Mouse (Mus musculus) lung, postnatal 36 days (tissue): ENCODE measurements at regions not wholly inside any gene's neighbourhood (a gene's known extent, or its start where the extent isn't known, plus 50 kb on each side); places are given as distances from the start of the nearest gene placed in this dataset.

Experiments used
- DNase-seq: peaks from one replicate; pipeline ENCODE4 v3.0.0; 2022; ENCODE audit warnings: mixed read lengths

- DNase-seq, result no peak
Observed at GRCm38 (mm10) chr17:47139171-47139617, 128.8 kb upstream of the Ubr2 start.

GRCm38 (mm10) chr17:47138174-47138573 lies 127.8 kb upstream of the Ubr2 start:
- no peak for DNase-seq

- no peak for DNase-seq
Observed at GRCm38 (mm10) chr17:47135391-47135790, 125.0 kb upstream of the Ubr2 start.

GRCm38 (mm10) chr17:47133785-47134184 lies 123.4 kb upstream of the Ubr2 start:
- DNase-seq, result no peak

- no peak for DNase-seq
Observed at GRCm38 (mm10) chr17:47127571-47127970, 117.2 kb upstream of the Ubr2 start.

- no peak for DNase-seq
Observed at GRCm38 (mm10) chr17:47123576-47123975, 113.2 kb upstream of the Ubr2 start.

- DNase-seq, result no peak
Observed at GRCm38 (mm10) chr17:47122221-47122620, 111.9 kb upstream of the Ubr2 start.

- DNase-seq, result no peak
Observed at GRCm38 (mm10) chr17:47118010-47118409, 107.7 kb upstream of the Ubr2 start.

- peak; percentile 50 for DNase-seq
Observed at GRCm38 (mm10) chr17:47115754-47116153, 105.4 kb upstream of the Ubr2 start.

GRCm38 (mm10) chr17:47115141-47115540 lies 104.8 kb upstream of the Ubr2 start:
- DNase-seq, result no peak

GRCm38 (mm10) chr17:47114736-47115135 lies 104.4 kb upstream of the Ubr2 start:
- no peak for DNase-seq

GRCm38 (mm10) chr17:47112556-47113225 lies 102.3 kb upstream of the Ubr2 start:
- peak; percentile 32 for DNase-seq

GRCm38 (mm10) chr17:47110836-47111235 lies 100.5 kb upstream of the Ubr2 start:
- DNase-seq, result no peak

- DNase-seq, result no peak
Observed at GRCm38 (mm10) chr17:47104328-47104727, 94.0 kb upstream of the Ubr2 start.

GRCm38 (mm10) chr17:47095191-47095590 lies 84.8 kb upstream of the Ubr2 start:
- no peak for DNase-seq

GRCm38 (mm10) chr17:47092076-47092475 lies 81.7 kb upstream of the Ubr2 start:
- DNase-seq, result no peak

GRCm38 (mm10) chr17:47089769-47090168 lies 79.4 kb upstream of the Ubr2 start:
- DNase-seq, result peak; percentile 83

- DNase-seq, result no peak
Observed at GRCm38 (mm10) chr17:47069206-47069605, 58.9 kb upstream of the Ubr2 start.

- DNase-seq, result peak; percentile 26
Observed at GRCm38 (mm10) chr17:47065307-47065901, 55.0 kb upstream of the Ubr2 start.

GRCm38 (mm10) chr17:47064592-47065306 lies 54.4 kb upstream of the Ubr2 start:
- DNase-seq, result no peak

- DNase-seq, result no peak
Observed at GRCm38 (mm10) chr17:47064006-47064405, 53.6 kb upstream of the Ubr2 start.

- DNase-seq, result no peak
Observed at GRCm38 (mm10) chr17:47061031-47061620, 50.8 kb upstream of the Ubr2 start.
